21 mouse cellular contexts compared by ENCODE assay signal in the genomic region with DNA sequence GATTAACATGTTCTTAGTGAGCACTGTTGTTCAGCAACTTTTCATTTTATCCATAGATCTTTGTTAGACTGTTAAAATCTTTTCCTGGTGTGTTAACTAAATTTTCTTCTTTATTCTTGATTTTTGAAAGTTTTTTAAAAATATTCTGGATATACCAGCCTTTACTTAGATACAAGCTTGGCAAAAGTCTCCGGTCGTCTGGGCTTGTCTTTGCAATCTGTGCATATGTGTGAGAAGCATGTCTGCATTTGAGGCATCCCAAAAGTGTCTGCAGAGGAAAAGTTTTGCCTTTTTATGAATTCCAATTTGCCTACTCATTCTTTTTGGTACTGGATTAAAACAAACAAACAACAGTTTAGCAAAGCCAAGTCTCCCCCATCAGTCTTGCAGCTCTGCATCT.
DNase-seq lines count a peak whose midpoint lies in the region; ATAC-seq and TF ChIP-seq lines count a peak whose summit lies in the region.
"Had no signal": no experiment of that assay in that cellular context is flagged by ENCODE, and none has a peak within 500 bp of the region (broad histone marks: within the 10 kb centered on the region; RNA-seq: fewer than 3 reads in every experiment).

No protein-coding gene starts in this region.

- TF ChIP-seq CTCF in midbrain, postnatal 0 days (IDR thresholded peaks at IDR 0.05) = no peak
- TF ChIP-seq CTCF in olfactory bulb, adult 2 months (IDR thresholded peaks at IDR 0.05; ENCODE audit: insufficient read depth, low read depth, low read length) = no peak
- TF ChIP-seq CTCF in left cerebral cortex, adult 2 months (IDR thresholded peaks at IDR 0.05) = no peak

- WGBS in midbrain, embryonic 13.5 days = 97% methylated on average over 2 of the region's 2 CpGs
- WGBS in midbrain, postnatal 0 days = 96% methylated on average over 2 of the region's 2 CpGs
- WGBS in forebrain, embryonic 13.5 days = 90% methylated on average over 2 of the region's 2 CpGs
- 97% methylated on average over 2 of the region's 2 CpGs for WGBS in olfactory bulb, adult 2 months

- intact Hi-C loops in heart, postnatal 10 days (cut with DNase I) = no loop called here
- intact Hi-C loops in left cerebral cortex, adult 2 months (cut with DNase I) = no loop called here

- ATAC-seq in midbrain, embryonic 13.5 days = no peak
- no peak for ATAC-seq in midbrain, postnatal 0 days (ENCODE audit: low FRiP score)
- no peak for ATAC-seq in forebrain, embryonic 13.5 days
- ATAC-seq: activated CD4-positive, CD25-positive, alpha-beta regulatory T cell, adult 4 months; Patski had no signal

- H3K27ac ChIP-seq in midbrain, embryonic 13.5 days = 0 out of 2 replicates have a peak overlapping the region, but pooled peaks have one; percentile 14
- no peak overlapping the region for H3K27ac ChIP-seq in midbrain, postnatal 0 days (ENCODE audit: low read depth, low read length)
- H3K27ac ChIP-seq in forebrain, embryonic 13.5 days = peak overlapping the region; percentile 66; the same call in 1 of the 2 replicates
- peak overlapping the region; percentile 41; the same call in 1 of the 2 replicates for H3K27ac ChIP-seq in olfactory bulb, adult 2 months (ENCODE audit: insufficient read depth, low read depth, low read length)
- no peak overlapping the region for H3K27ac ChIP-seq in left cerebral cortex, adult 2 months
- H3K27ac ChIP-seq: embryonic facial prominence, embryonic 12.5 days; heart, embryonic 10.5 days; hindbrain, postnatal 0 days had no signal

- peaks cover 25% of the 10 kb centered on the region for H3K36me3 ChIP-seq in midbrain, embryonic 13.5 days
- H3K36me3 ChIP-seq in midbrain, postnatal 0 days (ENCODE audit: insufficient read depth, low read length) = peaks cover 15% of the 10 kb centered on the region
- H3K36me3 ChIP-seq in forebrain, embryonic 13.5 days (ENCODE audit: poor library complexity, severe bottlenecking) = peaks cover 15% of the 10 kb centered on the region

- no peaks in the 10 kb centered on the region for H3K27me3 ChIP-seq in midbrain, embryonic 13.5 days
- no peaks in the 10 kb centered on the region for H3K27me3 ChIP-seq in midbrain, postnatal 0 days (ENCODE audit: insufficient read depth, low read length)
- H3K27me3 ChIP-seq in forebrain, embryonic 13.5 days = no peaks in the 10 kb centered on the region
- H3K27me3 ChIP-seq: CH12.LX; embryonic facial prominence, embryonic 12.5 days; Patski had no signal

- peak; percentile 9 for DNase-seq in heart, adult 11 months
- no peak for DNase-seq in heart, postnatal 10 days
- DNase-seq in midbrain, postnatal 0 days (ENCODE audit: low spot score) = no peak
- DNase-seq in left cerebral cortex, adult 2 months (ENCODE audit: extremely low spot score in 1 of 2, low spot score in 2 of 2) = no peak
- no peak for DNase-seq in adrenal gland, postnatal 10 days
- DNase-seq: adrenal gland, postnatal 25 days; cerebellum, adult 11 months; cerebellum, adult 8-10 months; gastrocnemius, postnatal 36 days; heart, adult 18-20 months; heart, postnatal 14 days; kidney, adult 11 months had no signal

- no peak overlapping the region for H3K4me2 ChIP-seq in midbrain, embryonic 13.5 days (replicated peaks)
- no peak overlapping the region for H3K4me2 ChIP-seq in midbrain, postnatal 0 days (ENCODE audit: low read depth, low read length, poor library complexity, severe bottlenecking)
- H3K4me2 ChIP-seq in forebrain, embryonic 13.5 days = no peak overlapping the region
- H3K4me2 ChIP-seq: embryonic facial prominence, embryonic 12.5 days had no signal

- no peak overlapping the region for H3K4me3 ChIP-seq in midbrain, embryonic 13.5 days (replicated peaks)
- no peak overlapping the region for H3K4me3 ChIP-seq in midbrain, postnatal 0 days (ENCODE audit: low read depth, low read length)
- H3K4me3 ChIP-seq in forebrain, embryonic 13.5 days = no peak overlapping the region
- no peak overlapping the region for H3K4me3 ChIP-seq in olfactory bulb, adult 2 months (ENCODE audit: insufficient read depth, low read depth, low read length)
- H3K4me3 ChIP-seq in left cerebral cortex, adult 2 months = no peak overlapping the region
- H3K4me3 ChIP-seq: embryonic facial prominence, embryonic 12.5 days; heart, embryonic 10.5 days had no signal

- no peak overlapping the region for H3K9ac ChIP-seq in midbrain, embryonic 13.5 days (replicated peaks)
- H3K9ac ChIP-seq in midbrain, postnatal 0 days (replicated peaks; ENCODE audit: low read length, poor library complexity, severe bottlenecking) = no peak overlapping the region
- H3K9ac ChIP-seq in forebrain, embryonic 13.5 days = no peak overlapping the region
- H3K9ac ChIP-seq: embryonic facial prominence, embryonic 12.5 days had no signal

- TF ChIP-seq POLR2A in olfactory bulb, adult 2 months (IDR thresholded peaks at IDR 0.05; ENCODE audit: insufficient read depth, low read depth, low read length) = no peak

- 0 out of 2 replicates have a peak, but pooled peaks cover 3% of the 10 kb centered on the region for H3K9me3 ChIP-seq in midbrain, embryonic 13.5 days
- H3K9me3 ChIP-seq in midbrain, postnatal 0 days (ENCODE audit: low read length) = no peaks in the 10 kb centered on the region
- peaks cover 3% of the 10 kb centered on the region; the same call in 1 of the 2 replicates for H3K9me3 ChIP-seq in forebrain, embryonic 13.5 days (replicated peaks)
- H3K9me3 ChIP-seq: heart, embryonic 10.5 days had no signal

- peaks cover 8% of the 10 kb centered on the region; the same call in 1 of the 2 replicates for H3K4me1 ChIP-seq in midbrain, embryonic 13.5 days (replicated peaks)
- H3K4me1 ChIP-seq in midbrain, postnatal 0 days (ENCODE audit: insufficient read depth, low read length) = no peaks in the 10 kb centered on the region
- H3K4me1 ChIP-seq in forebrain, embryonic 13.5 days = peaks cover 17% of the 10 kb centered on the region
- peaks cover 4% of the 10 kb centered on the region for H3K4me1 ChIP-seq in olfactory bulb, adult 2 months (ENCODE audit: control insufficient read depth, insufficient read depth, low read length)
- H3K4me1 ChIP-seq: heart, embryonic 10.5 days had no signal

Comparison
In these comparisons a context has a peak if more than half of its experiments do, and no peak if none do; other contexts are left out.
1. H3K27ac ChIP-seq: peak in midbrain, embryonic 13.5 days (single experiment), forebrain, embryonic 13.5 days (single experiment) and olfactory bulb, adult 2 months (single experiment); none in midbrain, postnatal 0 days (single experiment) and left cerebral cortex, adult 2 months (single experiment).